Mouse (Mus musculus): ENCODE measurements at regions not wholly inside any gene's neighbourhood (a gene's known extent, or its start where the extent isn't known, plus 50 kb on each side); places are given as distances from the start of the nearest gene placed in this dataset.

- no peak for DNase-seq (ENCODE audit: low read depth)
These were observed 95.5 kb upstream of the Mvb12b start for GRCm38 (mm10) chr2:33983112-33983748.

GRCm38 (mm10) chr2:33981936-33982335 lies 94.2 kb upstream of the Mvb12b start:
- DNase-seq (ENCODE audit: low read depth): no peak

- no peak for DNase-seq (ENCODE audit: low read depth)
These were observed 93.6 kb upstream of the Mvb12b start for GRCm38 (mm10) chr2:33981321-33981720.

- DNase-seq (ENCODE audit: low read depth): no peak
These were observed 93.1 kb upstream of the Mvb12b start for GRCm38 (mm10) chr2:33980884-33981283.

DNA sequence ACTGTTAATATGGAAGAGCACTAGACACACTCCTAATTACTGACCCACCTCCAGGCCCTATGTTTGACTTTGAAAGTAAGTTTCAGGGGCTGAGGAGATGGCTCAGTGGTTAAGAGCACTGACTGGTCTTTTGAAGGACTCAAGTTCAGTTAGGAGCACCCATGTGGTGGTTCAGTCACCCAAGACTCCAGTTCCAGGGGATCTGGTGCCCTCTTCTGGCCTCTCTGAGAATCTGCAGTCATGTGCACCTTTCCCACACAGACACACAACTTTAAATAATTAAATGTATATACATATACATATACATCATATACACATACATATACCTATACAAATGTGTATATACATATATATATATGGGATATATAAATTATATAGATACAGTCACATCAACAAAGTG lies 91.5 kb upstream of the Mvb12b start:
- no peak for DNase-seq (ENCODE audit: low read depth)

GRCm38 (mm10) chr2:33978550-33978949 lies 90.8 kb upstream of the Mvb12b start:
- DNase-seq (ENCODE audit: low read depth): no peak

GRCm38 (mm10) chr2:33977576-33978352 lies 90.0 kb upstream of the Mvb12b start:
- no peak for DNase-seq (ENCODE audit: low read depth)

DNA sequence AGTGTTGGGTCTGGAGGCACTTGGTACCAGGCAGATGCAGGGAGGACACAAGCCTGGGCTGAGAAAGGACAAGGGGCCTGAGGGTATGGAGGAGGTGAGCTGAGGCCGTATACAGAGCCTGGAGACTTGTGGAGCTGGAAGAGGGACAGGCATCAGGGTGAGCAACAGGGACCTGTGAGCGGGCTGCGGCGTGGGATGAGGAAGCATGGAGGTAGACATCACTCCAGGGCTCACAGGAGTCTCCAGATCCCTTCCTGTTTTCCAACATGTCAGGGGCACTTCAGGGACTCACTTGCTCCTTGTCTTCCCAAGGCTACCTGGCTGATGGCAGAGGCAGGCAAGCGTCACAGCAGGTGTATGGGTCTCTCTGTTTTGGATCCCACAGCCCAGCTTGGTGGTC lies 89.4 kb upstream of the Mvb12b start:
- DNase-seq (ENCODE audit: low read depth): no peak

- no peak for DNase-seq (ENCODE audit: low read depth)
These were observed 88.4 kb upstream of the Mvb12b start for GRCm38 (mm10) chr2:33976183-33976582.

DNA sequence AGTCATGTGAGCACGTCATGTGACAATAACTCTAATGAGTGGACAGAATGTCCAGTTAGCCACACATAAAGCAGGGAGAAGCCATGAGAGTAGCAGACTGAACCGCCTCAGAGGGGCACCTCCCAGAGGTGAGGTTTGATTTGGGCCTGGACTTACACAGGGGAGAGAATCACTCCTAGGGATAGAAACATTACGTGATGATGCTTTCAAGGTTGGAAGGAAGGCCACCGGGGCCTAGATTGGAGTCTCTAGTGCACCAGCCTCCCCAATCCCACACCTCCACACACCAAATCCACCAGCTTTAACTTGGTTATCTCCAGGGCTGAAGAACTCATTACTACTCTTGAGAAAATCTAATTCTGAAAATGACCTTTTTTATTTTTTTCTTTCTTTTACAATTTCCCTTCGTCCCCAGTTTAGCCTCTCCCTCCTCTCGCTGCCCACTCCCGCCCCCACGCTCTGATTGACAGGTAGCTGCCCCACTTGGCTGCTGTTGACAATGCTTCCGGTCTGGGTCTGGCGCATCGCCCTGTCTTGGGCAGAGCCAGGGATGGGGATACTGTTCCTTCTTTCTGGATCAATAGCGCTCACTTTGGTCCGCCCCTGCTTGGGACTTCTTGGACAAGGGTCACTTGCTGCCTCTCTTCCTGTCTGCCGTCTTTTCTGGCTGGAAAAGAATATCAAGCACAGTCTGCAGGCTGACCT lies 87.8 kb upstream of the Mvb12b start:
- DNase-seq (ENCODE audit: low read depth): no peak

DNA sequence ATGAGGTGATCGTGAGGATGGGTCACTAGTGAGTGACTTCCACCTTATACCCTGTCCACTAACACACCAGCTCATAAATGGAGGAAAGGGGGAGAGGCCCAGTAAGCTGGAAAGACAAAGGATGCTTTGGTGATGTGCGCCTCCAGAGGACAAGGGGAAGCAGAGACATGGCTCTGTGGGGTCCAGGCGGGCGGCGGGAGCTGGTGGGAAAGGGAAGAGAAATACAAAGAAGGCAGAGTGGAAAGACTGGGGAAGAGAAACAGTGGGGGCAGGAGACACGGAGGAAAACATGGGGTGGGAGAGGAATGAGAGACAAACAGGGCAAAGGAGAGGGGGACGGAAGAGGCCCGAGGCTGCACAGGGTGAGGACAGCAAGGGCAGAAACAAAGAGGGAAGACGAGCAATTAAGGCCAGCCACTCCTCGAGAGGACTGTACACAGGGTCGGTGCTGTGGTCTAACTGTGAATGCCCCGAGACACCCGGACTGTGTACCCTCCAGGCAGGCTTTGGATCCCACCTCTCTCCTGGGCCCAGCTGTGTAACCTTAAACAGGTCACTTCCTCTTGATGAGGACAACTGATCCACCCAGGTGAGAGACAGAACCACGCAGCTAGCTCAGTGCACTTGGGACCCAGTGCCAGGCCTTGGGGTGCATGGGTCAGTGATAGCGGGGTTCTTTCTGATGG lies 87.1 kb upstream of the Mvb12b start:
- DNase-seq (ENCODE audit: low read depth): no peak

- DNase-seq (ENCODE audit: low read depth): no peak
These were observed 86.3 kb upstream of the Mvb12b start for GRCm38 (mm10) chr2:33974031-33974430.

GRCm38 (mm10) chr2:33973213-33973834 lies 85.6 kb upstream of the Mvb12b start:
- peak; percentile 72 for DNase-seq (ENCODE audit: low read depth)

GRCm38 (mm10) chr2:33966984-33967421 lies 79.3 kb upstream of the Mvb12b start:
- DNase-seq (ENCODE audit: low read depth): no peak

DNA sequence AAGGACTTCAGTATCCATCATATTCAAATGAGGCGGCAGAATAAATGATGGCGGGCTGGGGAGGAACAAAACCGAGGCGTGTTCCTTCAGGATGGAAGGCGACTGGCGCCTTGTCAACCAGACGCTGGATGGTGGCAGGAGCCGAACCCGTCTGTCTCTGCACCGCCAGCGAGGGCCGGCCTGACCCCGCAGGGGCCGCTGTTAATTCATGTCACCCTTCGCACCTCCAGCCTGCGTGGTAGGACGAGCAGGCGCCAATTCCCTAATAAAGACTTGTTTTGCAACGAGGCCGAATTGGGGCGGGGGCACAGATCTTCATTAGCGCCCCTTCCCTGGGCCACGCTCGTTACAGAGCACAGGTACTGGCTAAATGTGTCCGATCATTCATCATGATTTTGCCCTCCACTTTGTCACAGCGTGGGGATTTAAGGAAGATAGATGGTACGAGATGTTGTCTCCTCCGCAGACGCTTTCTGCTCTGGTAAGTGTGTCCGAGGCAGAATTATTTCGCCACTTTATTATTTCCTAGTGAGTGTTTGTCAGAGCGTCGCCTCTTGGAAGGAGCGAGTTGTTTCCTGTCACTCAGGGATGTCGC lies 78.7 kb upstream of the Mvb12b start:
- no peak for DNase-seq (ENCODE audit: low read depth)

GRCm38 (mm10) chr2:33964096-33964495 lies 76.3 kb upstream of the Mvb12b start:
- DNase-seq (ENCODE audit: low read depth): no peak

GRCm38 (mm10) chr2:33962355-33963037 lies 74.8 kb upstream of the Mvb12b start:
- no peak for DNase-seq (ENCODE audit: low read depth)

DNA sequence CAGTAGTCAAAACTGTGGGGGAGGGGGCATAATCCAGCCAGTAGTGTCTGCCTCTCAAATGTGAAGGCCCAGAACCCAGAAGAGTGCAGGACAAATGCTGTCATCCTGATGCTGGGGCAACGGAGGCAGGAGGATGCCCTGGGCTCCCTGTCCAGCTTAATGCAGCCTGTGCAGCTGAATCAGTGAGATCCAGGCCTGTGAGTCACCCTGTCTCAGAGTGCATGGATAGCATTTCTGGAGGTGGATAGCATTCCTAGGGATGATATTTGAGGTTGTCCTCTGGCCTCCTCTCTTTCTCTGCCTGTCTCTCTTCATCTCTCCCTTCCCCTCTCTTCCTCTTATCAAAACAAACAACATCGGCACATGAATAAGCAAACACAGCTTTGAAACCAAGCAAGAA lies 73.8 kb upstream of the Mvb12b start:
- no peak for DNase-seq (ENCODE audit: low read depth)

DNA sequence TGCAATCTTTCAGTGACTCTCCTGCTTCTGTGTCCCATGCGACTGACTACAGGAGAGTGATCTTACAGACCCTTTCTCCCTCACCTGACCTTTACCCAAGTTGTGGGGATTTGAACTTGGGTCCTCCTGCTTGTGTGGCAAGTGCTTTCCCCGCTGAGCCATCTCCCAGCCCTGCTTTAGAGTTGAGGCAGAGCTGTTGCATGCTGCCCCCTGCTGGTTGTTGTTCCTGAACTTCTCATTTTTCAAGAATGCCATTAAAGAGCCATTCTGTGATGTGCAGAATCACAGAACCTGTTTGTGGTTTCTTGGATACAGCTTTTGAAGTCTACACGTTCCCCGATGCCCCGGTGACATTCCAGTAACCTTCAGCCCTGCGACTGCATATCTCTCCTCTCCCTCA lies 70.0 kb upstream of the Mvb12b start:
- DNase-seq (ENCODE audit: low read depth): peak; percentile 75

DNA sequence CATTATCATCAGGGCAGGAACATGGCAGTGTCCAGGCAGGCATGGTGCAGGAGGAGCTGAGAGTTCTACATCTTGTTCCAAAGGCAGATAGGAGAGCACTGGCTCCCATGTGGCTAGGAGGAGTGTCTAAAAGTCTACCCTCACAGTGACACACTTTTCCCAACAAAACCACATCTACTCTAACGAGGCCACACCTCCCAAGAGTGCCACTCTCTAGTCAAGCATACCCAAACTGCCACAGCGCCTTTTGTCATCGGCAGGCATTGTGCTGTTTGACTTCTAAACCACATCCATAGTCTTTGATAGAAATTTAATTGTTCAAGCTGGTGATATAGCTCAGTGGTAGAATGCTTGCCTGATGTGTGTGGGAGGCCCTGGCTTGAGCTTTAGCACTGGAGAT lies 56.6 kb upstream of the Mvb12b start:
- DNase-seq (ENCODE audit: low read depth): no peak

- DNase-seq (ENCODE audit: low read depth): no peak
These were observed 54.3 kb upstream of the Mvb12b start for GRCm38 (mm10) chr2:33942085-33942484.
